Mouse (Mus musculus) CD4-positive helper T cell, adult 2 months (primary cell): ENCODE measurements at regions not wholly inside any gene's neighbourhood (a gene's known extent, or its start where the extent isn't known, plus 50 kb on each side); places are given as distances from the start of the nearest gene placed in this dataset.

ENCODE experiments used
- DNase-seq: peaks from one replicate; pipeline ENCODE4 v3.0.0-alpha.2; 2012; ENCODE audit warnings: low read depth, missing footprints, low spot score

- no peak for DNase-seq
Observed at GRCm38 (mm10) chr4:127533726-127534125, 175.7 kb upstream of the Gjb5 start.

- DNase-seq = no peak
Observed at GRCm38 (mm10) chr4:127530779-127531178, 172.8 kb upstream of the Gjb5 start.

GRCm38 (mm10) chr4:127522151-127522550 lies 164.2 kb upstream of the Gjb5 start:
- no peak for DNase-seq

GRCm38 (mm10) chr4:127517978-127518377 lies 160.0 kb upstream of the Gjb5 start:
- DNase-seq = no peak

- DNase-seq = no peak
Observed at GRCm38 (mm10) chr4:127517539-127517938, 159.6 kb upstream of the Gjb5 start.

GRCm38 (mm10) chr4:127509936-127510335 lies 152.0 kb upstream of the Gjb5 start:
- no peak for DNase-seq

GRCm38 (mm10) chr4:127502621-127503020 lies 144.6 kb upstream of the Gjb5 start:
- DNase-seq = no peak

- no peak for DNase-seq
Observed at GRCm38 (mm10) chr4:127501881-127502280, 143.9 kb upstream of the Gjb5 start.

GRCm38 (mm10) chr4:127487016-127487780 lies 129.2 kb upstream of the Gjb5 start:
- no peak for DNase-seq

GRCm38 (mm10) chr4:127485238-127485637 lies 127.3 kb upstream of the Gjb5 start:
- no peak for DNase-seq

GRCm38 (mm10) chr4:127482461-127482860 lies 124.5 kb upstream of the Gjb5 start:
- DNase-seq = no peak

GRCm38 (mm10) chr4:127480339-127480738 lies 122.4 kb upstream of the Gjb5 start:
- DNase-seq = no peak

GRCm38 (mm10) chr4:127469877-127470276 lies 111.9 kb upstream of the Gjb5 start:
- DNase-seq = no peak

GRCm38 (mm10) chr4:127454511-127455119 lies 96.6 kb upstream of the Gjb5 start:
- DNase-seq = no peak

GRCm38 (mm10) chr4:127452081-127452480 lies 94.1 kb upstream of the Gjb5 start:
- DNase-seq = no peak

GRCm38 (mm10) chr4:127445300-127445699 lies 87.3 kb upstream of the Gjb5 start:
- DNase-seq = no peak

GRCm38 (mm10) chr4:127444056-127444455 lies 86.1 kb upstream of the Gjb5 start:
- DNase-seq = no peak

- DNase-seq = no peak
Observed at GRCm38 (mm10) chr4:127442001-127442400, 84.0 kb upstream of the Gjb5 start.

- no peak for DNase-seq
Observed at GRCm38 (mm10) chr4:127440602-127441001, 82.6 kb upstream of the Gjb5 start.

- no peak for DNase-seq
Observed at GRCm38 (mm10) chr4:127435076-127435475, 77.1 kb upstream of the Gjb5 start.

- no peak for DNase-seq
Observed at GRCm38 (mm10) chr4:127430237-127430636, 72.3 kb upstream of the Gjb5 start.

GRCm38 (mm10) chr4:127429748-127430147 lies 71.8 kb upstream of the Gjb5 start:
- DNase-seq = no peak

GRCm38 (mm10) chr4:127423855-127424254 lies 65.9 kb upstream of the Gjb5 start:
- DNase-seq = no peak
